Mouse (Mus musculus) yolk sac, embryonic 10.5 days (tissue): ENCODE measurements around the gene Trim2.

Experiments
- DNase-seq: peaks from one replicate; pipeline ENCODE4 v3.0.0-alpha.2; 2017; ENCODE audit warnings: low spot score

The Trim2 gene

DNA sequence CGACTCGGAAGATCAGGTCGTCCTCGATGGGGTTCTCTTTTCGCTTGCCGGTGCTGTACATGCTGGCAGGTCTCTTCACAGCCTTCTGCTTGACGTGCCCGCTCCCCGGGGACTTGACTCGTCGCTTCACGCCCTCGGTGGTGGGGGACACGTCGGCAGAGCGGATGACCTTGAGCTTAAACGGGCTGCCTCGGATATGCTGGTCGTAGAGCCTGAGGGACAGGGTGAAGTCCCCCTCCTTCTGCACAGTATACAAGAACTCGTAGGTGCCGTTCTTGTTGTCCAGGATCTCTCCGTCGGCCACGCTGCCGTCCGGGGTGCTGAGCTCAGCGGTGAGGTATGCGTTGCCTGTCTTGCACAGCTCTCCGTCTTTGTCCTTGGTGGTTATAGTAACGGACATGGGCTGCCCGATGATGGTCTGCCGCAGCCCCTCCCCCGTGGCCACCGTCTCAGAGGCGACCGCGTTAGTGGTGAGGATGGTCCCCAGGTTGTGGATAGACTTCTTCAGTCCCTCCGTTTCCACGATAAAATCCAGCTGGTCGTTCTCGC lies 116.1 kb downstream of the Trim2 start:
- peak; percentile 9 for DNase-seq

DNA sequence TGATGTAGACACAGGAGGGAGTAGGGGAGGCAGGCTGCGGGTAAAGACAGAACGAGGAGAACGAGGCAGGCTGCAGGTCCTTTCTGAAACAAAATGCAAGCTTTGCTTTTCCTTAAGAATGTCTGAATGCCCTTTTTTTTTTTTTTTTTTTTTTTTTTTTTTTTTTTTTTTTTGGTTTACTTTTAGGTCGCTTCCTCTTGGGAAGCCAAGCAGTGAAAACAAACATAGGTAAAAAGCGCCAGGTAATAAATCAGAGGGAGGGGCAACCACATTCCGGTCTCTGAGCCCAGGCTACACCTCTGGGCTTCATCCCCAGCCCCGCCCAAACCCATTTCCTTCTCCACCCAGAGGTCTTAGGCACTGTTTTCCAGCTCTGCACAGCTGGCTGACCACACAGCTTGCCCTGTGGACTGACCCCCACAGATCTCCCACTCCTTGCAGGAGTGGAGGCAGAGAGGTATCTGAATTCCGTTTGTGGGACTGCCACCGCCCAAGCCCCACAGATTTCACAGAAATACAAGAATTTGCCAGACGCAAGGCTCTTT lies 117.0 kb downstream of the Trim2 start:
- DNase-seq, result peak; percentile 33

DNA sequence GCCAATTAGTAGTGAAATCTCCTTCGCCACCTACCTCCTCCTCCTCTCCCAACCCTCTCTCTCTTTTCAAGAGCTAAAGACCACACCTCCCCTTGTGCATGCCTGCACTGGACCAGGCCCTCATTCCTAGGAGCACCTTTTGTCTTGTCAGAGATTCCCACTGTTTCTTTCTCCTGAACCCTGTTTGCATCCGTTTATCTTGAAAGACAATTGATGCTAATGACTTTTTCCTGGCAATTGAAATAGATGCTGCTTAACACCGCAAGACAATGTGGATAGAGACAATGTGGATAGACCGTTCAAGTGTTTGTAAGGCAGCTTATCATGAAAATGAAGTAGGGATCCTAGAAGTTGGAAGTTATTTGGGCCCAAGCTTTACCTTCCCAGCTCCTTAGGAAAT lies 125.0 kb downstream of the Trim2 start:
- DNase-seq, result no peak

DNA sequence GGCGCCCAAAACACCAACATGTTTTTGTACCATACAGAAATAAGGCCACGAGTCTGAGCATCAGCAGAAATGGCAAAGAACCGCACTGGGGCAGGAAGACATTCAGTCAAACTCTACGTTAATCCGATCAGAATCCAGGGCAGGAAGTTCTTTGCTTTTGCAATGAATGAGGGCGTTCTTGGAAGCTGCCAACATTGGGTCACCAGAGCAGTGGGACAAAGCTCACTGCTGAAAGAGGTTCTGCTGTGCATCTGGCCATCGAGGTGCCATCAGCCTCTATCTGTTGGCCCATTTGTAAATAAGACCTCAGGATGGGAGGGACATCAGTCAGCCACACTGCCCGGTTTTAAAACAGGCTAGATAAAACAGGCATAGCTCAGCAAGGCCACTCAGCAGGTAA lies 125.6 kb downstream of the Trim2 start:
- DNase-seq, result no peak

DNA sequence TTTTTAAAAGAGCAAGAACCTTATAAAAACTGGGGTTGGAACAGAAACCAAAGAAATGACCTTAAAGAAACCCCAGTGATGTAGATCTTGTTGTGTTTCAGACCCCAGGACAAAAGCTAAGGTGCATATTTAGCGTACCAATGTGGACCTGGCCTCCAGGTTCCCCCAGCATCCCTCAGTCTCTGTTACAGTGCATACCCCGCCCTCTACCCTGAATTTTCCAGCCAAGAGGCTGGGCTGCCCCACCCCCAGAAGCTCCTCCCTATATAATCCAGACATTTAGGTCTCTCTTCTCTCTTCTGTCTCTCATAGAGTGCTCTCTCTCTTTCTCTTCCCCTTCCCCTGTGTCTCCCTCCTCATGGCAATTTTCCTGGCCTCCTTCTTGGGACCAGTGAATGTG lies 126.4 kb downstream of the Trim2 start:
- no peak for DNase-seq

DNA sequence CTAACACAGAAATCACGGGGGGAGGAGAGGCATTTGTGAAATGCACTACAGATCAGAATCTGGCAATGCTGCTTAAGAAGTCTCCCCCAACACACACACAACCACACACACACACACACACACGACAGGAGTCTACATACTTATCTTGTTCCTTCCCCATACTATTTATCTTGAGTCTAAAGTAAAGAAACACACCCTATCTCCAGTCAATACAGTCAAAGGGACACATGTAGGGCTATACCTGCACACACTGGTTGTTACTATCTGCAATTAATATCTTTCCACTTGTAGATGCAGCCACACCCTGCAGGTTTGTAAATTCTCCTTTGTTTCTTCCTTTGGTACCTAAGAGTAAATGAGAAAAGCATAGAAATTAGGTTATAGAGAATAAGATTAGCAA lies 128.8 kb downstream of the Trim2 start:
- DNase-seq, result no peak

DNA sequence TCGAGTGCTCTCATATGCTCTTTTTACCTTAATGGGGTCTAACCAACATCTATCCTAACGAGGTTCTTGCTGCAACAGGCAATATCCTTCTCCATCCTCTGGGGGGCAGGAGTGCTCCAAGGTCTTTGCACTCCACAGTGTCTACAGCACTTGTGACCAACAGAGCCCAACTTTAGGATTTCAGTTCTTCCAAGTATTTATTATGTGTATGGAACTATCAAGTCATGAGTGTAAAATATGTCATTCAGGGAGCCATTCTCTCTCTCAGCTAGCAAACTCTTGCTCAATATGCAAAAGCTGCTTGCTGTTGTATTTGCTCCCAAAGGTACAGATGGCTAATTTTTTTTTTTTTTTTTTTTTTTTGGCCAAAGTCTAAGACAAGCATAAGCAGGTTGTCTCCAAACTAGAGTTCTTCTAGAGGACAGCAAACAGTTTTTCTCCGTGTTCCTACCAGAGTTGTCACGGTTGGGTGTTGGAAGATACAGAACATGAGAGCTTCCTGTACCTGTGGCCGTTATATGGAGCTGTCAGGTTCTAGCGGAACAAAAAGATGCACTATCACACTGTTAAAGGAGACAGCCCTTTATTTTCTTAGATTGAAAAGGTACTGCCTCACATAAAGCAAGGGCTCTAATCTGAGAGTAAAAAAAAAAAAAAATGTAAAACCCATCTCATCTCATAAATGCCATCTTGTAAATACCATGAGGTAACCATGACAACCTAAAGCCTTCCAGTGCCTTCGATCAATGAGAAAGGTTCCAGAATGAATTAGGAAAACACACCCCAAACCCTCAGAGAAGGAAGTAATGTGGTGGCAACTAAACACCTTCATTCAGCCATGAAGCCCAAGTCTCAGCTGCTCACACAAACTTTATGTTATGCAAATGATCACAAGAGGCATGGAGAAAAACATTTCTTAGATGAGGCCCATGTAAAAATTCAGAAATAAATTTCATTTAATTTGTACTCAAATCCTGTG lies 131.1 kb downstream of the Trim2 start:
- peak; percentile 59 for DNase-seq

DNA sequence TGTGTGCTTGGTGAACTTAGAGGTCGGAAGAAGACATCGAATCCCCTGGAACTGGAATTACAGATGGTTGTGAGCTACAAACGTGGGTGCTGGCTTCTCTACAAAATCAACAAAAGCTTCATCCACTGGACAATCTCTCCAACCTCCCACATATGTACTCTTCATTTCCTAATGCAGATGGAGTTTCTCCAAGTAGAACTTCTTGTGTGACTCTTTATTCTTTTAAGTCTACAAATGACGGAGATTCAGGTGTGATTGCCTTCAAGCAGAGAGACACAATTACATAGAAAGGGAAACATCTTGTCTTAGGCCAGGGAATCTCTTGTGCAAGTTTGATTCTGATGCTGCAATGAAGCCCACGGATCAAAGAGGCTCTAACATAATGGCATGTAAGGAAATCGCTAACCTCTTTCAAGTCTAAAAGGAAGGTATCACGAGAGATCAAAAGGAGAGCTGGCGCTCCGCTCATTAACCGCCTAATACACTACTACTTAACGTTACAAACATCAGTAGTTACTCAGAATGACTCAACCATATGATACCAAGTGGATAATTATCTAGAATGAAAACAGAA lies 133.0 kb downstream of the Trim2 start, which contains the start of gene Gm6525:
Gene Gm6525 (plus strand): TSS at position 524 of the 574 bp plus-strand sequence.
- no peak for DNase-seq

DNA sequence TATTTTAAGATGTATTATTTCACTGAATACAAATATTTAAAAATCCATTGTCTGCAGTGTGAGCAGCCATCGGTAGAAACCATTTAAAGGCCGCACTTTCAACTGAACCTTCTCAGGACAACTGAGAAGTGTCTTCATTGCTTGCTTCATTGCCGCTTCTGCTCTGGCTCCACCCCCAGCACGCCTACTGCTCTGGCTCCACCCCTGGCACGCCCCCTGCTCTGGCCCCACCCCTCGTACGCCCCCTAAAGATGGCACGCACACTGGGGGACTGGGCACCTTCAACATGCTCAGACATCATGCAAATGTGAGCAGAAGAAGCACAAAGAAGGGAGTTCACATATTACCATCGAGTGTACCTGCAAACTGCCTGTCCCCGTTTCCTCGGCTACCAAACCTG lies 134.3 kb downstream of the Trim2 start:
- DNase-seq, result no peak

DNA sequence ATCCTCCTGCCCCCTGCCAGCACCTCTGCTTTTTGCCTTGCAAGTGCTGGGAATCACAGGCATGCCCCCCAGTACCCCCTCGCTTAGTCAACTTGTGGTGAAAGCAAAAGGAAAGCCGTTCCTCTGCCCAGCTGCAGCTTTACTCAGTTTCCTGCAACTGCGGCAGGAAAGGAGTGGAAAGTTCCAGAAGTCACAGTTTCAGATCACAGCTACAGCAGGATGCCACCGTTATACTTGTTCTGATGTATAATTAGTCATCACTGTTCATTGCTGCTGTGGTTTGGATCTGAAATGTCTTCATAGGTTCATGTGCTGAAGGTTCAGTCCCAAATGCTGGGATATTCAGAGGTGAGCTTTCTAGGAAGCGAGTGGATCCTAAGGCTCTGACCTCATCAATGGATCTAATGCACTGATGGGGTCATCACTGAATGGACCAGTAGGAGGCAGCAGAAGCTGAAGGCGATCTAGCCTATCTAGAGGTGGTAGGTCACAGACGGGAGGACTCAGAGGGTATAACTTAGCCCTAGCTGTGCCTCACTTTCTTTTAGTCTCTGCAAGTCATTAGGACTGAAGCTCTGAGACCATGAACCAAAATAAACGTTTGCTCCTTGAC lies 137.2 kb downstream of the Trim2 start:
- DNase-seq, result no peak

DNA sequence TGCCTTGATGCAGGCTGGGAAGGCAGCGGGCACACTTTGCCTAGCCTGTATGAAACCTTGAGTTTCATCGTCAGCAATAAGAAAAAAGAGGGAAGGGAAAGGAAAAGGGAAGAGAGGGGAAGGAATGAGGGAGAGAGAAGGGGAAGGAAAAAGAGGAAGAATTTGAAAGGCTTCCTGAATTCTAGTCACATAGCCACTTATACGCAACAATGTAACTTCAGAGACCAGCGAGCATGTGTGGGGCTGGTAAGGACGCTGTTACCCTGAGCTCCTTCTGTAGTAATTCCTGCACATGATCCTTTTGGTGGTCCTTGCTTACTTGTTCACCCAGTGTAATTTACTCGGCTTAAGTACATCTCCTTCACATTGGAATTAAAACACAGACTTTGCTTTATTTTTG lies 137.7 kb downstream of the Trim2 start:
- DNase-seq, result no peak

DNA sequence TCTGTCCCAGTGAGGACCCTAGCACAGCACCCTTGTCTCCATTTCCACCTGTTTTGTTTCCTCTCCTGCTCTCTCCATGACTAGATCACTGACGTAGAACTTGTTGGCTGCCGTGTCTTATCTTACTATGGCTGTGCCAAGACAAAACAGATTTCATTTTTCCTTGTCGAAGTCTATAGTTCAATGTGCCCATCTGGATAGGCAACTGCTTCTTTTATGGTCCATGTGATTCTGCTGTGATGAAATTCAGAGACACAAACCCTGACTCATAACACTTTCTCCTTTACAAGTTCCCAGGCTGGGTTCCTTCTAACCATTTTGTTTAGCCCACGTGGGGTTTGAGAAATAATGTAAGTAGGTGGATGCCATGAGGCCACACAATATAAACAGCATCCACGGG lies 140.6 kb downstream of the Trim2 start:
- no peak for DNase-seq

DNA sequence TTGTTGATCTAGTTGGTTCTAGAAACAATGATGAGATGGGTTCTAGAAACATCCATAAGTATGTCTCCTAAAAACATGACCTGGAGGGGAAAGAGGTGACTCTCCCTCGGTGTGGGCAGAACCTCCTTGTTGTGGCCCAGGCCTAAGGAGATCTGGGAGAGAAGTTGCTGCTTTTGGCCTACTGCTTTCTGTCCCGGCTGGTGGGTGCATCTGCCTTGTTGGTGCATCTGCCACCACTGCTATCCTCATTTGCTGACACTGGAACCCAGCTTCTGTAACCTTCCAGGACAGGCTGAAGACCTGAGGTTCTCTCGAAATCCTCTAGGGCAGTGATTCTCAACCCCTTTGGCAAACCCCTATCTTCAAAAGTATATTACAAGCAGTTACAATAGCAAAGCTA lies 141.3 kb downstream of the Trim2 start:
- DNase-seq, result no peak

DNA sequence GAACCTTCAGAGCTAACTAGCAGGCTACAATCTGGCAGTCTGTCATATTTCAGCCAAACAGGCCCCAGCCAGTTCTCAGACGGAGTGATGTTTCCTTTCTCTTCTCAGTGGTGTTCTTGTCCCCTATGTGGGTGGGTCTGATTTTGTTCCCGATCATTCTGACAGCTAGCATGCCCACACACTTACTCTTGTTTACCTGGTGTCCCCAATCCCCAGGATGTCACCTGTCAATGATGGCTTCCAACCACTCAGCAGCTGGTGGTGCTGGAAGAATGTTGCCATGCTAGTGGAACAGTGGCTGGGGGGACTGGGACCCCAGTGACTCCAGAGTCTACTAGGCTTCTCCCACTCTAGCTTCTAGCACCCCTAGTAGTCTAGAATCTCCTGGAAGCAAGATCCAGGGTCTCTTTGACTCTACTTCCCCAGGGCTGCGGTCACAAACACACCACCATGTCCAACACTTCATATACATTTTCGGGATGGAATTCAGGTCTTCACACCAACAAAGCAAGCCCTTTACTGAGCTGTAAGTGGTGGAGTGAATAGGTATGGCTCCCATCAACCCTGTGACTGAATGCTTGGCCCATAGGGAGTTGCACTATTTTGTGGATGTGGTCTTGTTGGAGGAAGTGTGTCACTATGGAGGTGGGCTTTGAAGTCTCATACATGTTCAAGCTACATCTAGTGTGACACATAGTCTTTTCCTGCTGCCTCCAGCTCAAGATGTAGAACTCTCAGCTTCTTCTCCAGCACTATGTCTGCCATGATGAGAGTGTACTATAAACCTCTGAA lies 148.9 kb downstream of the Trim2 start:
- no peak for DNase-seq

DNA sequence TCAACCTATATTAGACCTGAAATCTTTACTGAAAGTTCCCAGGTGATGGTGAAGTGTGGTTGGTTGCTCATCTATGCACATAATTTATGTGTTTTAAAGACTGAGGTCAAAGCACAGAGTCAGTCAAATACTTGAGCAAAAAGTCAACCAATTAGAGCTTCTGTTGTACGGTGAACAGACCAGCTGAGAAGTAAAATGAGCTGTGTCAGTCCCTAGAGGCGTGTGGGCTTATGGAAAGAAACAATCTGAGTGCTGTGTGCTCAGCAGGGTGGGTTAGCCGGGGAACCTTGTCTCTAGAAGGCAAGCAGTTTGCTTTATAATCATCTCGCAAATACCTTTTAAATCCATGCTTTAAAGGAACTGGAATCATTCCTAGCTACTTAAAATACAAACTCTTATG lies 149.7 kb downstream of the Trim2 start:
- no peak for DNase-seq

DNA sequence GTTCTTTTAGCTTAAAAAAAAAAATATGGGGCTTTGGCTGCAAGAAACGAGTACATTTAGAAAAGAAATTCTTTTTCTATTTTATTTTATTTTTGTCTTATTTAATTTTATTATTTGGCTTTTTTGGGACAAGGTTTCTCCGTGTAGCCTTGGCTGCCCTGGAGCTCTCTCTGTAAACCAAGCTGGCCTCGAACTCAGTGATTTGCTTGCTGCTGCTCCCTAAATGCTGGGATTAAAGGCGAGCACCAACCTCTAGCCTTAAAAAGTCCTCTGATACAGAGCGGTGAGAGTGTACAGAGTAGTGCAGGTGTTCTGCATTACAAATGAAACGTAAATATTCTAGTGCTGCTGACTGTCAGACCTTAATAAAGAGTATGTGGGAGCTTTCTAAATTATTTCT lies 150.6 kb downstream of the Trim2 start:
- no peak for DNase-seq

DNA sequence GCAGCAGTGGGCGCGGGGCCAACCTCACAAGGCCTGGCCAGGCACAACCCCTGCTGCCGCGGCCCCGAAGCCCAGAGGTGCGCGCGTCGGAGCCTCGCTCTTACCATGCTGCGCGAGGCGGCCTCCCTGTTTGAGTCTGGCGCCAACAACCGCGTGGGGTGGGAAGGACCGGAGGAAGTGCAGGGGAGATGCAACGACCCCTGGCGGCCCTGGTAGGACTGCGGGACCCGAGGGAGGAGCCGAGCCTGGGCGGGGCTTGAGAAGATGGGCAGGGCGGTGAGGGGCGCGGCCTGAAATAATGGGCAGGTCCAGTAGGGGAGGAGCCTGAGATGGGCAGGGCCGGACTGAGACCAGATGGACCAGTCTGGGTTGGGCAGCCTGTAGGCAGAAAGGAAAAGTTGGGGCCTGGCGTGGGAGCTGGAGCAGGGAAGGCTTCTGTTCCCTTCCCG lies 151.1 kb downstream of the Trim2 start, which contains the start of gene Mnd1:
Gene Mnd1 (minus strand): TSS at position 229 of the 449 bp plus-strand sequence.
- DNase-seq, result peak; percentile 97

DNA sequence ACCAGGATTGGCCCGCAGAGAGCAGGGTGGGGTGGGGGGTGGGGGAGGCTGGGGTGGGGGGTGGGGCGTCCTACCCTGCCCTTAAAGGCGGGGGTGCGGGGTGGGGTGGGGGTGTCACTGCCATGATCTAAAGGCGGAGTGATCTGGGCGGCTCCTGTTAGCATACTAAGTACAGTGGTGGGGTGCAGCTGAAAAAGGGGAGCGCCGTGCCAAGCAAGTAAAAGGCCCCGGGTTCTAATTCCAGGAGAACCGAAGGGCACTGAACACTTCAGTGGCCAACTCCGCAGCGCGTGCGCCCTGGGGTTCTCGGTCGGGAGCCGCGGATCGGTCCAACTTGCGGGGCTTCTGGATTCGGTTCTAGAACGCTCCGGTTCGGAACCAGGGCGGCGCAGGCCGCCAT lies 151.5 kb downstream of the Trim2 start:
- no peak for DNase-seq

DNA sequence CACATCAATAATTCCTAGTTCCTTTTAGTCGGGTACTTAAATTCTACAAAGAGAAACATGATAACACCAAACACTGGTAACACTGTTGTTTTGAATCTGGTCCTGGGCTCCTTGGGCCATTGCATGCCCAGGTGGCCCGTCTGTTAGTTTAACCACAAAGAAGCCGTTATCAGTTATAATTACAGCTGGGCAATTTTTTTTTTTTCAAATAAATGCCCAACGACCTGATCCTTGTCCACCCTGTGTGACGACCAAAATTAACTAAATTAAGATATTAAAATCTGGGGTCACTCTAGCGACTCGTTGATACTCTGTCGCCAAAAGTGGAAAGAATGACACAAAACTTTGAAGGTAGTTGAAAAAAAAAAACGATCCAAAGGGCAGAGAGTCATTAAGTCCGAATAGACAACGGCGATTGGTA lies 151.9 kb downstream of the Trim2 start:
- no peak for DNase-seq

DNA sequence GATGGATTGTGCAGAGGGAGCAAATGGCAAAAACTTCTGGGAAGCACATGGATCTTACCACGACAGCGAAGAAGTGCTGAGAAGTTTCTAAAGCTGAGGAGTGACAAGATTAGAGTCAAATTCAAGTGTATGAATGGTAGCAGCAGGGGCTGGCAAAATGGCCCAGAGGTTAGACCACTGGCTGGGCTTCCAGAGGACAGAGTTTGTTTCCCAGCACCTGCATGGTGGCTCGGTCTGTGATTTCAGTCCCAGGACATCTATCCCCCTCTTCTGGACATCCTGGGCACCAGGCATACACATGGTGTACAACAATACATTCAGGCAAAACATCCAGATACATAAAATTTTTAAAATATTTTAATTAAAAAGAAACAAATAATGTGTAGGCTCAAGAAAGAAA lies 156.8 kb downstream of the Trim2 start:
- DNase-seq, result no peak

DNA sequence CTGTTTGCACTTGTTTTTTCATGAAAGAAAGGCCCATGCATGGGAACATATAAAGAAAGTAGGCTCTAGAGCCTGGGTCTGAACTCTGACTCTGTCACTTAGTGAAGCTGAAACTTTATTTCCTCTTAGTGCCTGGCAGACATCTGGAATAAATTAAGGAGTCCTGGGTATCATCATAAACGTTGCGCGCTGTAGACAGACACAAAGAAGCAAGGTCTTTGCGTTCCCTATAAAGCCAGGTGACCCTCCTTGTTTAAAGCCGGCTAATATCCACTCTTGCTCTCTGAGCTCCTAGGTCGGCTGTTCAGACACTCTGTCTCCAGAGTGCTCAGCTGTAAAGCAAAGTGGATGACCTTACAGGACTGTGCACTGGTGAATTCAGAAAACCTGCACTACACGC lies 165.7 kb downstream of the Trim2 start:
- peak; percentile 15 for DNase-seq
